Mouse (Mus musculus): ENCODE data around the gene Slc26a9. TPM values are rescaled to one million over a fixed set of nuclear protein-coding genes. Genes with fewer than 3 reads are reported as not detected.
"Not testable (repeated sequence)": the region's sequence is repeated elsewhere in the genome, so short reads cannot be mapped to it uniquely, and the experiment has no call there.

The Slc26a9 gene
- polyA plus RNA-seq, 1 experiment from 2014 or later: not detected

- H3K27me3 ChIP-seq: no peaks in the 10 kb centered on the region
- no peaks in the 10 kb centered on the region for H3K9me3 ChIP-seq
- no peaks in the 10 kb centered on the region for H3K36me3 ChIP-seq
- H3K4me3 ChIP-seq: no peak overlapping the region
- no peak for ATAC-seq (ENCODE audit: insufficient number of reproducible peaks, insufficient read depth, low FRiP score, low TSS enrichment, low read depth)
- H3K4me1 ChIP-seq: no peaks in the 10 kb centered on the region
- no peak overlapping the region for H3K9ac ChIP-seq
- 84% methylated on average over 6 of the region's 6 CpGs for WGBS
- no peak overlapping the region for H3K27ac ChIP-seq
- no peak overlapping the region for H3K4me2 ChIP-seq
These were observed 73.1 kb downstream of the Slc26a9 start for GRCm38 (mm10) chr1:131816886-131817285.

GRCm38 (mm10) chr1:131820353-131820752 lies 76.5 kb downstream of the Slc26a9 start:
- H3K9me3 ChIP-seq; H3K27ac ChIP-seq; H3K9ac ChIP-seq; H3K27me3 ChIP-seq; H3K4me3 ChIP-seq; H3K4me2 ChIP-seq; H3K36me3 ChIP-seq; ATAC-seq (ENCODE audit: insufficient number of reproducible peaks, insufficient read depth, low FRiP score, low TSS enrichment, low read depth); H3K4me1 ChIP-seq: not testable (repeated sequence)
- WGBS: 72% methylated on average over 9 of the region's 9 CpGs

DNA sequence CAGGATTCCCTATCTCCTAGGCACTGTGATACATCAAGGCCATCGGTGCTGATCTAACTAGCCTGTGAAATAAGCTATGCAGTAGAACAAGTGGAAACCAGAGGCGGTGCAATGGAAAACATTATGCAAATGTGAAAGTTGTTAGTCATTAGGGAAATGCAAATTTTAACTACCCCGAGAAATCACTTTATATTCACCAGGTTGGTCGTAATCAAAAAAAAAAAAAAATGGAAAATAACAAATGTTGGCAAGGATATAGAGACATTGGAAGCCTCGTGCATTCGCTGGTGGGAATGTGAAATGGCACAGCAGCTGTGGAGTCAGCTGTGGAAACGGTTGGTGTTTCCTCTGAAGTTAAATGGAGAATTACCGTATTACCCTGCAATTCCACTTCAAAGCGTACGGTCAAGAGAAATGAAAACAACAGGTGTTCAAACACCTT lies 77.1 kb downstream of the Slc26a9 start:
- Histone ChIP-seq H3K36me3 (no peaks in the 10 kb centered on the region), H3K4me1 (no peaks in the 10 kb centered on the region), H3K4me2 (no peak overlapping the region), H3K27me3 (no peaks in the 10 kb centered on the region), H3K9me3 (no peaks in the 10 kb centered on the region), H3K4me3 (no peak overlapping the region), H3K27ac (no peak overlapping the region), H3K9ac (no peak overlapping the region)
- no peak for ATAC-seq (ENCODE audit: insufficient number of reproducible peaks, insufficient read depth, low FRiP score, low TSS enrichment, low read depth)
- 72% methylated on average over 10 of the region's 10 CpGs for whole genome bisulfite sequencing

Other genes with a start within 250 kb of the Slc26a9 start
- 16.6 and 20.0 TPM in 2 replicates for gene Srgap2, start 216.7 kb upstream of the Slc26a9 start, polyA plus RNA-seq (2015; fragmentation: Nextera tagmentation; extraction: Ambion mirVana)
- gene Fam72a, start 216.1 kb upstream of the Slc26a9 start, polyA plus RNA-seq (2015; fragmentation: Nextera tagmentation; extraction: Ambion mirVana): 3.3 and 3.5 TPM in 2 replicates
- gene Avpr1b, start 144.8 kb upstream of the Slc26a9 start, polyA plus RNA-seq (2015; fragmentation: Nextera tagmentation; extraction: Ambion mirVana): not detected in 2 replicates
- 0.33 TPM in 1 of 2 replicates, not detected in the other for gene Ctse, start 105.7 kb upstream of the Slc26a9 start, polyA plus RNA-seq (2015; fragmentation: Nextera tagmentation; extraction: Ambion mirVana)
- 4.9 and 5.0 TPM in 2 replicates for gene Rab7b, start 55.3 kb upstream of the Slc26a9 start, polyA plus RNA-seq (2015; fragmentation: Nextera tagmentation; extraction: Ambion mirVana)
- 0.32 and 0.53 TPM in 2 replicates for gene Pm20d1, start 53.4 kb downstream of the Slc26a9 start, polyA plus RNA-seq (2015; fragmentation: Nextera tagmentation; extraction: Ambion mirVana)
- gene Slc41a1, start 83.5 kb downstream of the Slc26a9 start, polyA plus RNA-seq (2015; fragmentation: Nextera tagmentation; extraction: Ambion mirVana): 12.7 and 13.5 TPM in 2 replicates
- 28.6 and 30.5 TPM in 2 replicates for gene Rab29, start 123.2 kb downstream of the Slc26a9 start, polyA plus RNA-seq (2015; fragmentation: Nextera tagmentation; extraction: Ambion mirVana)
- 103 and 108 TPM in 2 replicates for gene Nucks1, start 166.5 kb downstream of the Slc26a9 start, polyA plus RNA-seq (2015; fragmentation: Nextera tagmentation; extraction: Ambion mirVana)
- gene Slc45a3, start 218.9 kb downstream of the Slc26a9 start, polyA plus RNA-seq (2015; fragmentation: Nextera tagmentation; extraction: Ambion mirVana): 3.2 and 4.0 TPM in 2 replicates